Mouse (Mus musculus) mouse embryonic stem cell (cell line): ENCODE measurements at regions not wholly inside any gene's neighbourhood (a gene's known extent, or its start where the extent isn't known, plus 50 kb on each side); places are given as distances from the start of the nearest gene placed in this dataset.

Experiments
- in situ Hi-C, 2 experiments: fragments of 300-500 bp; cut with MboI; formaldehyde crosslinking; loops; 1 replicate in 1 of 2; 3 replicates in 1 of 2; pipeline ENCODE4 v1.14.3; 2019 to 2020; ENCODE audit warnings: low sequenced_read_pairs in 2 of 2, low pct_unique_long_range_greater_than_20kb in 1 of 2, mixed read lengths in 1 of 2; ENCODE audit not compliant: unreplicated experiment in 1 of 2

DNA sequence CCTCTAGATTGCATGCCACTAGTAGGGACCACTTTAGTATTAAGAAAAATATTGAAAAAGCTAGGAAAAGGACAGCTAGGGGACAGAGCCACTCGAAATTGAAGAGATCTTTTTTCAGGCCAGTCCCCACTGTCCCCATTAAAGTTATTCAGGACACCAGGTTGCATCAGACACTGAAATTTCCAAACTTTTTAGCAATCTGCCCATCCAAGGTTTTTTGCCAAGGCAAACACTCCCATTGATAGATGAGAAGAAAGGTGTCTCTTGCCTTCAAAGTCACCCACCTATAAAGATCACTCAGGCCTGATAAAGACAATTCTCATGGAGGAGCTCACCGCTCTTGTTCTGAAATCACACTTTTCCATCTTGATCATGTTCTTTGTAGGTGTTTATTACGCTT, 552.1 kb upstream of the Gm19410 start:
- in situ Hi-C loops: no loop called here

DNA sequence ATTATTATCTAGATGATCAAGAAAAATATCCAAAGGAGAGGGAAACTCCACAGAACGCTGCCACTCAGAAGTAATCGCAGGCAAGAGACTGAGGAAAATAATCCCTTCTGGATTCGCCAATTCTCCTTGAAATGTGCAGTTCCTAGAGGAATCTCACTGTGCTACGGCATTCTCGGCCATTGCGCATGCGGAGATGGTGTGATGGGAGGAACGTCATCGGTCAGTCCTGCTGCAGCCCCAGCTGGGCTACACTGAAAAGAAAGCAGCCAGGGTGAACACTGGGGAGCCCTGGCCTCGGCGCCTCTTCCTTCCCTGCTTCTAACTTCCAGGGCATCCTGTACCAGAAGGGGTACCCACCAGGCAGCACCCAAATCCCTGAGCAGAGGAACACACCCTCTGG, 548.0 kb upstream of the Gm19410 start:
- in situ Hi-C loops: no loop called here

- in situ Hi-C loops: no loop called here
Measured at GRCm38 (mm10) chr8:35218327-35218726, 547.3 kb upstream of the Gm19410 start.

DNA sequence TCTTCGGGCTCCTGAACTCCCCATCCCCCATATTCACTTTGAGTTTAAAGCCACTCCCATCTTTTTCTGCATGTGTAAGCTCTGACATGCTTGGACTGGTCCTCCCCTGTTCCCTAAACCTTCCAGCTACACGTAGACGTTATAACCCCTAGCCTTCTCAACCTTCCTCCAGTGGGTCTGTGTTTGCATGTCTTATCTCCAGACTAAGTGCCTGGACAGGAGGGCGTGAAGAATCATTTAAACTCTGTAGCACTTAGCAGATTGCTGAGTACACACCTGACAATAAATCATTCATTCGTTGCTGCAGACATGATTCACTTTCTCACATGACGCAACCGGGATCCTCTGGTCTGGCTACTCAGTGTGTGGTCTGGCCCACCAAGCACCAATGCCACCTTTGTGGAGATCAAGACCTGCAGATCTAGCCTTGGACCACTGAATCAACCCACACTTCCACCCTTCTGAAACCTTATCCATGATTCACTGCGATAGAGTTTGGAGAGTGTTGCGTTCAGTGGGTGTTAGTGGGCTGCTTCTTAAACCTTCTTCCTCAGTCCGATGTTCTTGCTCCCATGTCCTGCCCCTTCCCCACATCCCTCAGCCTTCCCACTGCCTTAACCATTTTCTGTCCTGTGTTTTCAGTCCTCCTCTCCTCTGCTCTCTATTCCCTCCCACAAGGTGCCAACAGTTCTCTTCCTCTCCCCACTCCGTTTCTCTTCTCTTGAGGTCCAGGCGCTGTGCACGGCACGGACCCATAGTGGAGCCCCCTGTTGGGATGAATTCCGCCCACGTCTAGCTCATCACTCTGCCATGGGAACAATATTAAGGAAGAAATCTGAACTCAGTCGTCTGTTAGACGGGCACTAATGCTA, 541.3 kb upstream of the Gm19410 start:
- in situ Hi-C loops: no loop called here

DNA sequence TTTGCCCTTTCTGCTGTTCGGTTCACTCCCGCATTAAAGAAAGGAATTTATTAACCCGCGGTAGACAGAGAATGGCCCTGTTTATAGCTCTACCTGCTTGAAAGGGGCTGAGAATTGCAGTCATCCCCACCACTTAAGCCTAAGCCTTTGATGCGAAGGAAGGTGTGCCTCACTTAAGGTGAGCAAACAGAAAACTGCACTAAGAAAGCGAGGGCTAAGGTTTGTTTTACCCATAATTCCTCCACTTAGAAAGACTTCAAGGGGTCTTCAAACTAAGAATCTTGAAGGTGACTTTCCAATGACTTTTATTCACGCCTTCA, 540.7 kb upstream of the Gm19410 start:
- in situ Hi-C loops: no loop called here

DNA sequence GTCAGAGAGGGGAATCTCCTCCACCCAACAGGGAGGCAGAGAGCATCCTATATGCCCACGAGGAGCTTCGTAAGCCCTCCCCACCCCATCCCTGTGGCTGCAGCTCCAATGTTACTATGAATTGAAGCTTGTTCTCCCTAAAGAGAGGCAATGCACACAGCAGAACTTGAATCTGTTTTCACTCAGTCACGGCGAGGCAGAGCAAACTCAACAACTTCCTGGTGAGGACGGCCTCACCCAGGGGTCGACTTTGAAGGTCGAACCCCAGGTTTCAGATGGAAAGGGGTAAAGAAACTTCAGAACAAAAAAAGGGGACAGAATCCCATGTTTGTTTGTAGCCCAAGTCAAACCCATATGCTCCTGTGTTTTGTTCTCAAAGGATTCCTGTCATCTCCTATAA, 538.5 kb upstream of the Gm19410 start:
- in situ Hi-C loops: no loop called here

- in situ Hi-C loops: no loop called here
Measured at GRCm38 (mm10) chr8:35228449-35228848, 537.1 kb upstream of the Gm19410 start.

- in situ Hi-C loops: no loop called here
Measured at GRCm38 (mm10) chr8:35233520-35234186, 531.9 kb upstream of the Gm19410 start.

GRCm38 (mm10) chr8:35234436-35234835, 531.2 kb upstream of the Gm19410 start:
- in situ Hi-C loops: no loop called here

DNA sequence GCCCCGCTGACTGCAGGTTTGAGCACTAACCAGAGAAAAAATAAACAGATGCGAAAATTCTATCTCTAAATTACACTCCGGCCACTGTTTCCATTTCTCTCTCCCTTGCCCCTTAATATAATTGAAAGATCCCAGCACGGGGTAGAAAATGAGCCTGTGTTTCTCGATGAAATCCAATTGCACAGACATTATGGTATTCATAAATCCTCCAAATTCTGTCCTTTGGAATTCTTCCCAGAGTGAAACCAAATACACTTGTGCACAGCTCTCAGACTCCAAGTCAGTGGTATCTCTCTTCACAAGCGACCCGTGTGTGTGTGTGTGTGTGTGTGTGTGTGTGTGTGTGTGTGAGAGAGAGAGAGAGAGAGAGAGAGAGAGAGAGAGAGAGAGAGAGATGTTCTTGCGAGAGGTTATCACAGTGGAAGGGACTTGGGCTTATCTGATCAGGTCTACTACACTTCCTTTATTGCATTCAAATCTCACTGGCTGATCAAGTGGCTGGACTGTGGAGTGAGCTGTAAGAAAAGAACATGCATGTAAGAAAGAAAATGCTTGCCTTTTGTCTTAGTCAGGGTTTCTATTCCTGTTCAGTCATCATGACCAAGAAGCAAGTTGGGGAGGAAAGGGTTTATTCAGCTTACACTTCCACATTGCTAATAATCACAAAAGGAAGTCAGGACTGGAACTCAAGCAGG, 529.6 kb upstream of the Gm19410 start:
- in situ Hi-C loops: no loop called here

GRCm38 (mm10) chr8:35237279-35237678, 528.3 kb upstream of the Gm19410 start:
- in situ Hi-C loops: no loop called here

GRCm38 (mm10) chr8:35240884-35241283, 524.7 kb upstream of the Gm19410 start:
- in situ Hi-C loops: no loop called here

DNA sequence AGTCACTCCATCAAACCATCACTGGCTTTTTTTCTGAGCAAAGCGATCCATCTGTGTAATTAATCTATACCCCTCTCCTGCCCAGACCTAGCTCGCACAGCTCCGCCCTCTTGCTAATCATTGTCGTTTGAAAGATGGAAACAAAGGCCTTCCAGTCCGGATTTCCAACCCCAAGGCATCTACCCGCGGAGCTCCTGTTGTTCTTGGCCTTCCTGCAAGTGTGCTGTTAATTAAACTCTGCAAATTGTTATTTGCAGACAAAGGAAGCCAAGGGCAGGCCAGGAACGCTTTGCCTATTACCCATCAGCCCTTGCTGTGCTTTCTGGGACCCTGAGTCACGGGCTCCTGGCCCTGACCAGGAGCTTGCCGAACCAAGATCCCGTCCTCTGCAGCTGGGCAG, 522.0 kb upstream of the Gm19410 start:
- in situ Hi-C loops: no loop called here

GRCm38 (mm10) chr8:35249747-35250375, 515.7 kb upstream of the Gm19410 start:
- in situ Hi-C loops: no loop called here

DNA sequence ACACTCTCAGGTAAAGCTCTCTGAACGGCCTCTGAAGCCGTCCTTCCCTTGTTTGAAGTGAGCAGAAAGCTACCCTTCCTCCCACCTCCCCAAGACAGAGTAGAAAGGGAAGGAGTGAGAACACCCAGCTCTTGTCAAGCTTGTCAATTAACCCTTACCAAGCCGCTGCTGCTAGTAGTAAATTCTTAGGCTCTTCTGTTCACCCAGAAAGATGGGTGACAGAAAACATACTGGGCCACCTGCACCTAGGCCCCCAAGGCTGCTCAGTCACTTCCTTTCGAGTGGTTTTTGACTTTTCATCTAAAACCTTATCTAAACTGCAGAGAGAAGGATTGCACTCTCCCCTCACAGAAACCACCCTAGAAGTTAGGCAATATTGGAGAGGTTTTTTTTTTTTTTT, 514.9 kb upstream of the Gm19410 start:
- in situ Hi-C loops: no loop called here

- in situ Hi-C loops: no loop called here
Measured at GRCm38 (mm10) chr8:35253946-35254345, 511.6 kb upstream of the Gm19410 start.

DNA sequence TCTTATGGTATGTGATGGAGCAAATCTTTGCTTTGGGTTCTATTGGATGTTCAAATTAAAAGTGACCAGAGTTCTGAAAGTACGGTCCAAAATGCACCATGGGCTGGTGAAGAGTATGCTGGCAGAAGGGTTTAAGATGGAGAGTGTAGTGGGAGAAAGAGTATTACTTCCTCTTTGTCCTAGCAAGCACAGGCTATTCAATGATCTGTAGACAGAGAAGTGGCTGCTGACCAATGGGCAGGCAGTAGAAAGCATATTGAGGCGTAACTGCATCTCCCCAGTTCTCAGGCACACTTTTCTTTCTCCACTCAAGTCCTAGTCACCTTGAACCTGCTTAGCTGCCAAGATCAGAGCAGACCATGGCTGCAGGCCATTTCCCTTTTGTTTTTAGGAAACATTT, 510.3 kb upstream of the Gm19410 start:
- in situ Hi-C loops: no loop called here

DNA sequence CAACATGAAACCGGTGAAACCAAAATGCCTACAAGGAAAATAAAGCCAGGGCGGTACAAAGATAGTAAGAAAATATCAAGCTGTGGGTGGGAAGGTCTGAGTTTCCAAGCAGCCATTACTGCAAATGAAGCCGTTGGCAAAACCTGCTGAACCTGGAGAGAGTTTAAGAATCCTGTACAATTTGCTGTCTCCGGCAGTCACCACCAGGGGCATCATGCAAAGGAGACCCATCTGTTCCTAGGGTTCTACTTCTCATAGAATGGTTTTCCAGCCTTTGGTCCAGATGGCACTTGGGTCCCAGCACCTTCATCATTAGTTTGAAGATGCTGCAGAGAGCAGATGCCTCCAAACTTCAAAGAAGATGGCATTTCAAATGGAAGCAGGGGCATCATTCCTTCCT, 508.6 kb upstream of the Gm19410 start:
- in situ Hi-C loops: no loop called here

GRCm38 (mm10) chr8:35268221-35268620, 497.4 kb upstream of the Gm19410 start:
- in situ Hi-C loops: no loop called here
